Mouse (Mus musculus): Measurements from ENCODE around the gene Mvp.

DNA sequence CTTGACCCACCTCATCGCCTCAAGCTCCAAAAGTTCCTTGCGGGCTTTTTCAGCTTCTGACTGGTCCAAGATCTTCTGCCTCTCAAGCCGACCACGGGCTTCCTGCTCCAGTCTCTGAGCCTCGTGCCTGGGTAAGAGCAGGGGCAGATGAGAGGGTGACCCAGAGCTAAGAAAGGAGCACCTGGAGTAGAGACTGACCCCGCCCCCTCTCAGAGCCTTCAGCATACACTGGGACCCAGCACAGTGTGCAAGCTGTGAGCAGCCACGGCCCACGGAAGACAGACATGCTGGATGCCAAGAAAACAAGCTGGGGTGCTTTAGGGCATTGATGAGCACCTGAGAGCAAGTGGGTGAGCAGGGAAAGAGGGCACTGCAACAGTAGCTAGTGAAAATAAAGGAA, 25.6 kb downstream of the Mvp start:
- TF ChIP-seq CTCF (IDR thresholded peaks at IDR 0.05; ENCODE audit: low read depth) (no peak), EP300 (IDR thresholded peaks at IDR 0.05; ENCODE audit: low read depth) (no peak)
